Mouse (Mus musculus) hindbrain, embryonic 13.5 days (tissue): ENCODE measurements at regions not wholly inside any gene's neighbourhood (a gene's known extent, or its start where the extent isn't known, plus 50 kb on each side); places are given as distances from the start of the nearest gene placed in this dataset.

Experiments
- ATAC-seq: fragments of 200-750 bp; cut with Nextera tagmentation; 2 replicates; pipeline ENCODE4 v1.8.0; 2017; ENCODE audit warnings: moderate TSS enrichment; ENCODE audit not compliant: low FRiP score
- H3K27ac ChIP-seq: fragments of 300-500 bp; sonication (generic); 2 replicates; pipeline ENCODE4 v1.5.1; 2015; ENCODE audit warnings: inconsistent platforms, mild to moderate bottlenecking, moderate library complexity
- H3K27me3 ChIP-seq: fragments of 300-500 bp; sonication (generic); 2 replicates; pipeline ENCODE4 v1.6.1; 2015; ENCODE audit warnings: mild to moderate bottlenecking, inconsistent platforms
- H3K36me3 ChIP-seq: fragments of 300-500 bp; sonication (generic); 2 replicates; pipeline ENCODE4 v1.6.1; 2015; ENCODE audit warnings: mild to moderate bottlenecking, inconsistent platforms
- H3K4me1 ChIP-seq: fragments of 300-500 bp; sonication (generic); replicated peaks from 2 replicates; pipeline ENCODE4 v1.6.1; 2015; ENCODE audit warnings: inconsistent platforms
- H3K4me2 ChIP-seq: fragments of 300-500 bp; sonication (generic); 2 replicates; pipeline ENCODE4 v1.6.1; 2015; ENCODE audit warnings: inconsistent platforms, mild to moderate bottlenecking, moderate library complexity
- H3K4me3 ChIP-seq: fragments of 300-500 bp; sonication (generic); 2 replicates; pipeline ENCODE4 v1.5.1; 2015; ENCODE audit warnings: mild to moderate bottlenecking, inconsistent platforms
- H3K9ac ChIP-seq: fragments of 300-500 bp; sonication (generic); 2 replicates; pipeline ENCODE4 v1.6.1; 2015; ENCODE audit warnings: mild to moderate bottlenecking, inconsistent platforms
- H3K9me3 ChIP-seq: fragments of 300-500 bp; sonication (generic); 2 replicates; pipeline ENCODE4 v1.6.1; 2016; ENCODE audit warnings: inconsistent platforms
- WGBS: fragments of 180-500 bp; shearing (Covaris S2); methylation state at CpG from one replicate; pipeline ENCODE4 v1.1.7; 2015; 5-methylcytosine and 5-hydroxymethylcytosine counted together

- 67% methylated on average over 12 of the region's 12 CpGs for WGBS
- Histone ChIP-seq H3K4me2 (no peak overlapping the region), H3K36me3 (no peaks in the 10 kb centered on the region), H3K9me3 (no peaks in the 10 kb centered on the region), H3K4me3 (no peak overlapping the region), H3K27me3 (no peaks in the 10 kb centered on the region), H3K4me1 (no peaks in the 10 kb centered on the region), H3K27ac (no peak overlapping the region), H3K9ac (no peak overlapping the region)
- no peak for ATAC-seq
Measured at GRCm38 (mm10) chr2:115090430-115091175, 435.8 kb upstream of the Dph6 start.

- Histone ChIP-seq H3K9ac (no peak overlapping the region), H3K4me2 (no peak overlapping the region), H3K36me3 (no peaks in the 10 kb centered on the region), H3K27ac (no peak overlapping the region), H3K9me3 (no peaks in the 10 kb centered on the region), H3K4me3 (no peak overlapping the region), H3K4me1 (no peaks in the 10 kb centered on the region), H3K27me3 (no peaks in the 10 kb centered on the region)
- no peak for ATAC-seq
- 79% methylated on average over 12 of the region's 12 CpGs for WGBS
Measured at GRCm38 (mm10) chr2:115095351-115095750, 440.6 kb upstream of the Dph6 start.

DNA sequence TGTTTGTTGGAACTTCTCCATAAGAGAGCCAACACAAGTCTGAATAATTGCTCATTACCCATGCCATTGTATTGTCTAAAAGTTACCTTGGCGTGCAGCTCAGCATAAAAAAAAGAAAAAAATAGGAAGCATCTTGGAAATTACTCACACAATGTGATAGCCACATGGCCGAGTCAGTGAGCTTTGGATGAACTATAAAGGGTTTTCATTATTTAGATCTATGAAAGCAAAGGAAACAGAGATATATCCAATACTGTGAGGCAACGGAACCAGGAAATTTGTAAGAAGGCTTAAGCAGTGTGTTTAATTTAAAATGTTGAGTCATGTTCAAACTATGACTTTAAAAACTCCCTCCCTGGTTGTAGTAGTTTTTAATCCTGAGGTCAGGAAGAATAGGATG is 446.7 kb upstream of the Dph6 start:
- Histone ChIP-seq H3K27ac (no peak overlapping the region), H3K4me2 (no peak overlapping the region), H3K36me3 (no peaks in the 10 kb centered on the region), H3K9ac (no peak overlapping the region), H3K9me3 (no peaks in the 10 kb centered on the region), H3K4me1 (no peaks in the 10 kb centered on the region), H3K4me3 (no peak overlapping the region), H3K27me3 (no peaks in the 10 kb centered on the region)
- WGBS: 86% methylated on average over 3 of the region's 3 CpGs
- ATAC-seq: no peak

DNA sequence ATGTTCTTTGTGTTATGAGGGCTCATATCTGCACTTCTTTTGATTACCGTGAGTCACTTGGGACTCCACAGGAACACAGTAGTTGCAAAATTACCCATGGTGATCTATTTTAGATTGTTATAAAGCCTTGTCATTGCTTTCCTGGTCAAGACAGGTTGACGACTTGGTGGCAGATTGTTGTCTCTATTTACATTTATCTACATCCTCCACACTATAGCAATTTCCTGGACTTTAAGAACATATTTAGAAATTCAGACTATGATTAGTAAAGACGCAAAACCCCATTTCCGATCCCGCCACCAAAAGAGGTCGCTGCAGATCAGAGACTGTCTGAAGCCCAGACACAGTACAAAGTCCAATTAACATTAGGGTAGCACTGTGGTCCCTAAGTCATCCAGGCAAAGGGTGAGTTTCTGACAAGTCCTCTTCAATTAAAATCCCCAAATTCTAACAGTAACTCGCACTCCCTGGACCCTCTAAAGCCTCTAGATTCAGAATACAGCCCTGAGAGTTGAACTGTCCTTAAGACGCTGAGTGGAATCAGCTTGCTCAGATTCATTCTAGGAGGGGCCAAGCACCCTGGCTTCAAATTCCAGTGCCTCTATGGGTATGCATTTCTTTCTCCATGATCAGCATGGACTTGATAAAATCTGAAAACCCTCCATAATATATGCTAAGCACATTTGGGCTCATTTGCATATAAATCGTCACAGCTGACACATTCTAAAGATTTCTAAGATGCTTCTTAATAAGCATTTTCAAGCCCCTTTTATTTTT is 461.9 kb upstream of the BC052040 start:
- H3K4me3 ChIP-seq: no peak overlapping the region
- WGBS: 70% methylated on average over 9 of the region's 9 CpGs
- no peak overlapping the region for H3K9ac ChIP-seq
- no peak overlapping the region for H3K27ac ChIP-seq
- no peaks in the 10 kb centered on the region for H3K9me3 ChIP-seq
- no peaks in the 10 kb centered on the region for H3K27me3 ChIP-seq
- peaks cover 8% of the 10 kb centered on the region; the same call in 1 of the 2 replicates for H3K4me1 ChIP-seq
- ATAC-seq: no peak
- H3K36me3 ChIP-seq: no peaks in the 10 kb centered on the region
- H3K4me2 ChIP-seq: no peak overlapping the region

- no peak for ATAC-seq
- no peak overlapping the region for H3K4me3 ChIP-seq
- no peaks in the 10 kb centered on the region for H3K9me3 ChIP-seq
- no peaks in the 10 kb centered on the region for H3K36me3 ChIP-seq
- peaks cover 8% of the 10 kb centered on the region; the same call in 1 of the 2 replicates for H3K4me1 ChIP-seq
- no peak overlapping the region for H3K4me2 ChIP-seq
- WGBS: 22% methylated on average over 3 of the region's 3 CpGs
- no peak overlapping the region for H3K9ac ChIP-seq
- no peaks in the 10 kb centered on the region for H3K27me3 ChIP-seq
- no peak overlapping the region for H3K27ac ChIP-seq
Measured at GRCm38 (mm10) chr2:115120206-115120503, 461.4 kb upstream of the BC052040 start.

- Histone ChIP-seq H3K36me3 (no peaks in the 10 kb centered on the region), H3K4me2 (no peak overlapping the region), H3K9ac (no peak overlapping the region), H3K27ac (no peak overlapping the region), H3K27me3 (peaks cover 3% of the 10 kb centered on the region; the same call in 1 of the 2 replicates), H3K4me1 (peaks cover 2% of the 10 kb centered on the region; the same call in 1 of the 2 replicates), H3K4me3 (no peak overlapping the region), H3K9me3 (no peaks in the 10 kb centered on the region)
- ATAC-seq: peak; percentile 61; the same call in 1 of the 2 replicates
- 81% methylated on average over 6 of the region's 6 CpGs for WGBS
Measured at GRCm38 (mm10) chr2:115126625-115127369, 454.7 kb upstream of the BC052040 start.

DNA sequence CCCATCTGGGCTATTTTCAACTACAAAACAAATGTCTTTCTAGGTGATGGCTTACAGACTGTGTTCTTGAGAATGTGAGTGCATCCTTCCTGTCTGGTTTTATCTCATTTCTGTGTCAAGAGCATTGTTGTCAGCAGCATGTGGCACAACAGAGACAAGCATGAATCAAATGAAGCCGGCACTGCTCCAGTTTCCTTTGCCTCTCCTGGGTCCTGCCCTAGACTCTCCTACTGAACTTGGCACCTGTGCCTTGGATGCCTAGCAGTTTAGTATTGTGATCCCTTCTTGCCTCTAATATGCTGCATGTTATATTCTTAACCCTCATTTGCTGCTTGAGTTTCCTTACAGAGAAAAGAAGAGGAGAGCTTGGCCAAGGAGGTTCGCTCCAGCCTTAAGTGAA is 449.8 kb upstream of the BC052040 start:
- Histone ChIP-seq H3K9ac (no peak overlapping the region), H3K4me2 (no peak overlapping the region), H3K4me1 (peaks cover 4% of the 10 kb centered on the region; the same call in 1 of the 2 replicates), H3K4me3 (no peak overlapping the region), H3K9me3 (no peaks in the 10 kb centered on the region), H3K36me3 (no peaks in the 10 kb centered on the region), H3K27me3 (peaks cover 3% of the 10 kb centered on the region; the same call in 1 of the 2 replicates), H3K27ac (no peak overlapping the region)
- 0 out of 2 replicates have a peak, but pooled peaks have one; percentile 13 for ATAC-seq
- 45% methylated on average over 2 of the region's 2 CpGs for WGBS

DNA sequence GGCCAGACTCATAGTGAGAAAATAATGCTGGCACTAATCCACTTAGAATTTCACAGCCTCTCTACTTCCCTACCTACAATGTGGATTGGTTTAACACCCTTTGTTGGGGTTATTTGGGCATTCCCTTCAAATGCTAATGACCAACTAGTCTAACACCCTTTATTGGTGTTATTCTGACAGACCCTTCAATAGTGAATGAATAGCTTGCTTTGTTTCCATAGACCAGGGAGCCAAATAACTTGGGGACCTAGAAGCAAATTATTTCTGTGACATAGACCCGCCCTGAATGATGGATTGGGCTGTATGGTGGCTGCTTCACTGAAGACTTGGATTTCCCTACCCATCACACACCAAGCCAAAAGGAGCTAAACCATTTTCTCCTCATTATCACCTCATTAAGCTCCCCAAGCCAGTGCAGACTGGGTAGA is 449.3 kb upstream of the BC052040 start:
- Histone ChIP-seq H3K4me1 (peaks cover 4% of the 10 kb centered on the region; the same call in 1 of the 2 replicates), H3K9me3 (no peaks in the 10 kb centered on the region), H3K36me3 (no peaks in the 10 kb centered on the region), H3K27ac (no peak overlapping the region), H3K4me2 (no peak overlapping the region), H3K4me3 (no peak overlapping the region), H3K9ac (no peak overlapping the region), H3K27me3 (peaks cover 3% of the 10 kb centered on the region; the same call in 1 of the 2 replicates)
- ATAC-seq: peak; percentile 69
- WGBS: 16% methylated on average over 1 of the region's 1 CpGs

DNA sequence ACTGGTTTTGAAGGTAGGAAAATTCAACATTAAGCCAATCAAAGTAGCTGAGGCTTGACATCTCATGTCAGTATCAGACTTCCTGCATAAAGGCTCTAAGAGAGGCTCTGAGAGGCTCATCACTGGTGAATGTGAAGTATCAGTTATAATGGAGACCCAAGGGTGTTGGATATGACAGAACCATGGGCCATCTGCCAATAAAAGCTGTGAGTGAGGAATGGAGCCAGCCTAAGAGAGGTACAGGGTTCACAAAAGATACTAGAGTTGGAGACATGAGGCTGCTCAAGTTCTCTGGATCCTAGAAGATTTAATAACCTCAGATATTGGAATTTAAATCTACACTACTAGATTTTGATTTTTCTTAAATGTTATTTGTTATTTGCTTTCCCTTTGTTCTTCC is 440.1 kb upstream of the BC052040 start:
- Histone ChIP-seq H3K27ac (no peak overlapping the region), H3K36me3 (no peaks in the 10 kb centered on the region), H3K4me3 (no peak overlapping the region), H3K9ac (no peak overlapping the region), H3K9me3 (no peaks in the 10 kb centered on the region), H3K4me1 (no peaks in the 10 kb centered on the region), H3K27me3 (no peaks in the 10 kb centered on the region), H3K4me2 (no peak overlapping the region)
- no peak for ATAC-seq

- Histone ChIP-seq H3K9ac (no peak overlapping the region), H3K4me2 (no peak overlapping the region), H3K27ac (no peak overlapping the region), H3K4me3 (no peak overlapping the region), H3K4me1 (no peaks in the 10 kb centered on the region), H3K9me3 (no peaks in the 10 kb centered on the region), H3K27me3 (no peaks in the 10 kb centered on the region), H3K36me3 (no peaks in the 10 kb centered on the region)
- no peak for ATAC-seq
- WGBS: 76% methylated on average over 5 of the region's 5 CpGs
Measured at GRCm38 (mm10) chr2:115172111-115172510, 409.4 kb upstream of the BC052040 start.

DNA sequence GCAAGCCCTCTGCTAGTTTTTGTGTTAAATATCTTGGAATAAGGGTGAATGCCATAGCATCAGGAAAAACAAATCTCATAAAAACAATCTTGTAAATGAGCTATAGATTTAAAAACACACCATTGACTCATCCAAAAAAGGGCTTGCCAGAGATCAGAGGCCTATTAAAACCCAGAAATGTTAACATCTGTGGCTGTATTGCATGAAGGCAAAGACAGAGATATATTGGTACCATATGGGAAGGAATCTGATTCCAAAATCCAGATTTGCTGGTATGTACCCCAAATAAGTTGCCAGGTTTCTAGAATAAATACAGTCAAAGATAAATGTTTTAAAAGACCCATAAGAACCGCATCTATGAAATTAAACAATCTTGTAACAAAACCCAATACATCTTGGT is 404.4 kb upstream of the BC052040 start:
- H3K9ac ChIP-seq: no peak overlapping the region

DNA sequence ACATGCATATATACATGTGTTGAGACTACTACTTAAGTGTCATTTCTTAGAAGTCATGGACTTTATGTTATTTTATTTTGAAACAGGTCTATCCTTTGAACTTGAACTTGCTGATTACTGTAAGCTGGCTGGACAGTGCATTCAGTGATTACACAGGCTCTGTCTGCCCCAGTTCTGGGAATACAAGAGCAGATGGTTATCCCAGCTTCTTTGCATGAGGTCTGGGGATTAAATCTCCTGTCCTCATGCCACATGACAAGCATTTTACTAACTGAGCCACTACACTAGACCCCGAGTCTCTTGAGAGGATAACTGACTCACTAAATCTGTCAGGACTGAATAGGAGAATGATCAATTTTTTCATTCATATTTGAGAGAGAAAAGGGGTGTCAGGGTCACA is 403.6 kb upstream of the BC052040 start:
- Histone ChIP-seq H3K4me1 (no peaks in the 10 kb centered on the region), H3K4me2 (no peak overlapping the region), H3K9ac (no peak overlapping the region), H3K27me3 (no peaks in the 10 kb centered on the region), H3K27ac (no peak overlapping the region), H3K9me3 (no peaks in the 10 kb centered on the region), H3K36me3 (no peaks in the 10 kb centered on the region), H3K4me3 (no peak overlapping the region)
- no peak for ATAC-seq
- 54% methylated on average over 1 of the region's 1 CpGs for WGBS

More for the DNA sequence above, 404.4 kb upstream of the BC052040 start:
- H3K4me2 ChIP-seq: no peak overlapping the region
- no peak for ATAC-seq
- no peaks in the 10 kb centered on the region for H3K9me3 ChIP-seq
- H3K4me3 ChIP-seq: no peak overlapping the region
- H3K4me1 ChIP-seq: no peaks in the 10 kb centered on the region
- H3K27ac ChIP-seq: no peak overlapping the region
- H3K27me3 ChIP-seq: no peaks in the 10 kb centered on the region
- no peaks in the 10 kb centered on the region for H3K36me3 ChIP-seq
- WGBS: 90% methylated on average over 1 of the region's 1 CpGs
